16 mouse cellular contexts compared by ENCODE assay signal in the genomic region with DNA sequence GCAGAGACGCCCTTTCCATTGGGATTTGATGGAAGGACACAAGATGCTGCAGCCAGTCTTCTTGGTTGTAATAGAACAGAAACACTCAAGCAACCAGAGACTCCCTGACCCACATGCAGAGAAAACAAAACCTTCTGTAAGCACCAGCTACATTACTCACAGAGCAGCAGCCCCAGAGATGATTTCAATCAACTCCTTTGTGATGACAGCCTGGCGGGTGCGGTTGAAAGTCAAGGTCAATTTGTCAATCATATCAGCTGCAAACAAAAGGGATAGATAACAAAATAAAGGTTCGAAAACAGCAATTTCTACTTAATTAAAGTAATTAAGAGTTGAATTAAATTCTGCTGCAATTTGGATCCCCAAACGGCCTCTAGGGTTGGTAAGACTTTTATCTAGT.
"Had no signal": no experiment of that assay in that cellular context is flagged by ENCODE, and none has a peak within 500 bp of the region (broad histone marks: within the 10 kb centered on the region; RNA-seq: fewer than 3 reads in every experiment).

No protein-coding gene starts in this region.

- DNase-seq: gastrocnemius, postnatal 14 days; gastrocnemius, postnatal 36 days; heart, adult 11 months; heart, adult 2 months; heart, postnatal 14 days; heart, postnatal 36 days; kidney, adult 11 months; kidney, adult 2 months; kidney, adult 9 months; kidney, postnatal 14 days; kidney, postnatal 36 days; layer of hippocampus, adult 9-11 months; layer of hippocampus, postnatal 36 days; liver; liver, embryonic 13.5 days; liver, postnatal 0 days had no signal
